Mouse (Mus musculus) gastrocnemius, adult 8-10 months (tissue): ENCODE data around the gene Ahrr. TPM values are rescaled to one million over a fixed set of nuclear protein-coding genes. Genes with fewer than 3 reads are reported as not detected.
A peak's percentile ranks its signal among the peaks of the same experiment; 100 is the strongest.

Experiments used
- DNase-seq, 2 experiments: peaks; one replicate each; pipeline ENCODE4 v3.0.0; 2022; ENCODE audit warnings: low spot score in 2 of 2
- total RNA-seq, 4 experiments: library from RNA; stranded (reverse); gene quantifications; 2 replicates each; pipeline ENCODE4 v1.2.4; 2022

Ahrr gene
- not detected for total RNA-seq

DNA sequence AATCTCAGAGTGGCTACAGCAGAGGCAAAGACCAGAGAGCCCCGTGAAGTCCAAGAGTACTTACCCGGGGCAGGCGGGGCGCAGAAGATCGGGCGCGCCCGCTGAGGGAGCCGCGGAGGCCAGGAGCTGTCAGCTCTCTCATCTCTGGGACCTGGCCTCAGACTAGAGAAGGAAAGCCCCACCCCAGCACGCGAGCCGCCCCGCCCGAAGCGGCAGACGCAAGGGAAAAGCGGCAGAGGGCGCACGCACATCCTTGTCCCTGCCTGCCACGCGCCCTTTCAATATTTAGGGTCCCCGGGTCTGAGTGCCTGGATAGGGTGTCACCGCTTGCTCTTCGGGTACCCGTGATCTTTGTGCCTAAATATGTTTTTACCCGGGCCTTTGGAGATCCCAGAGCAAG is at the start of gene Ahrr:
Gene Ahrr, minus strand, starts transcription at position 165 of the 400 bp plus-strand sequence.
- DNase-seq: no peak

DNA sequence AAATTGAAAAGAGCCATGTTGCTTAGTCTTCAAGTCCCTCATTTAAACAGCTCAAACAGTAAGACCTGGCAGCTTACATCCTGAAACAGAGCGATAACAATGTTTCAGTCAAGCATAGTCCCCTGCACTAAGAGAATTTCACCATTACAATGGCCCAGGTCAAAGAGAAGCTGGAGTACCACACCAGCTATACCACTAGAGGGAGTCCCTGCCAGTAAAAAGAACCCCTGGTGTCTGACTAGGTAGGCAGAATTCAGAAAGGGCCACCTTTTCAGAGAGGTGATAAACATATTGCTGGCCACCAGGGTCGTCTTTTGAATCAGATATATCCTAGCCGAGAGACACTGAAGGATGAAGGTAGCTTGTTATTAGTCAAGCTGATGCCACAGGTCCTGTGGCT is 48.9 kb upstream of the Ahrr start:
- DNase-seq: no peak

DNA sequence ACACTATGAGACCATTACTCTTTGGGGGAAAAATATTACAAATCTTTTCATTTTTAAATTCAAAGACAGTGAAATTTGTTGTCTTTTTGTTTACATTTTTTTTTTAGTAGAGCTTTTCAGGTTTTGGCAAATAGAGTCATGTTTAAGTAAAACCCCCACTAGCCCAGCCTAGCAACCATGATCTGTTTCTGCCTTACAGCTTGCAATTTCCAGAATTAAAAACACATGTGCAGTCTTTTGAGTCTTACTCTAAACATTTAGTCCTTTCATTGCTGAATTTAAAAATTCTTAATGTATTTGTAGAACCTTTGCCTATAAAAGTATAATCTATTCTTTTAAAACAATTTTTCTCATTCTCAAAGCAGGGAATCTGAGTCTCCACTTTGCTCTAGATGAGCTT is 37.2 kb upstream of the Ahrr start:
- no peak for DNase-seq

DNA sequence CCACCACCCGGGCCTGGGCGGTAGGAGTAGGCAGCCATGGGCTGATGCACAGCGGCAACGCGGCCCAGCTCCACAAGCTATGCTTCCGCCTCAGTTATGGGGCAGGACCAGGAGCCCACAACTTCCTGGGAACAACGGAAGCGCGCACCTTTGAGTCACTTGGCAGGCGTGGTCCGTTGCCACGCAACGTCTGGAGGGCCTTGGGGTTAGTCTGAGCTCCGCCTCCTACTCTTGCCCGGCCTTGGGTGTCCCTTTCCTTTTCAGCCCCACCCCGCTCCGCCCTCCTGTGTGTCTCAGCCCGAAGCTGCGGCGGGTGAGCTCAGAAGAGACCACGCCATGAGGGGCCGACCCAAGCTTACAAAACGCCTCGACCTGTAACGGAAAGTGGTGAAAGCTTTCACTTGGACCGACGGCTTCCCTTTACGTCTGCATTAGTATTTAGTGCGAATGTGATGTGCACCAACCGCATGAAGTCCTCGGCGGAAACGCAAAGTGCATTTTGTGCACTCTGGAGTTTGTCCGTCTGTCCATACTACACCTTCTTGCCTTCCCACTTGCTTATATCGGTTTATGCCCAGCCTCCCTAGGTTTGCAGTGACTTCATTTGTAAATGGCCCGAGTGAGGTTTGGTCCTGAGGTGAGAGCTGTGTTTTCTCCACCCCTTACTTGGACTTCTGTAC is 25.2 kb upstream of the Ahrr start, which contains the start of gene Pdcd6:
Gene Pdcd6, minus strand, starts transcription at position 411 of the 680 bp plus-strand sequence.
- peak; percentile 89 to 94 for DNase-seq

DNA sequence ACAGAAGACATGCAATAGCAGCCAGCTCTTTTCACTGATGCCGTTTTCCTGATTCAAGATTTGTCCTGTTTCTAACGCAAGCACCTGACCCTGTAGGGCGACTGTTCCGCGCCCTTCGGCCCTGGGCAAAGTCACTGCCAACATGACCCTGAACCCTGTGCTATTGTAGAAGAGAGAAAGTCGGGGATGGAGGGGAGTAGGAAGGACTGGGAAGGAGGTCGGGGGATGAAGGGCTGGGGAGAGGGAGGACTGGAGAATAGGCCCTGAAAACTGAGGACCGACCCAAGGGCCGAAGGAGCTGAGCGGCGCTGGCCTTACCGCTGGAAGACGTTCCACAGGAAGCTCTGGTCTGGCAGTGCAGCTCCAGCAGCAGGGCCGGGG is 24.6 kb upstream of the Ahrr start:
- DNase-seq: no peak

DNA sequence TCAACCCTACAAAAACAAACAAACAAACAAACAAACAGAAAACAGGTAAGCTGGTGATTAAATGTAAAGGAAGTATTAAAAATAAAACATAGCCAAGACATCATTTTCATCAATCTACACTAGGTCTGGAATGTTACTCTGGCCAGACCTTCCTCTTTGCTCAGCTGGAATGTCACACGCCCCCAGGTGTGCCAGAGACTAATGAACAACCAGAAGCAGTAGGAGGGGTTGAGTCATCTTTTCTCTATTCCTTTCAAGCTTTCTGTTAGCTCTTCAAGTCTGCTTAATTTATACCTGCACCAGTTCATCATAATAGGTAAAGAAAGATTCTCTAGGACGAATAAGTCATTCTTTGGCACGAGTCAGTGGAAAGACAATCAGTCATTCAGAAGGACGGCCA is 24.3 kb upstream of the Ahrr start:
- DNase-seq: no peak

DNA sequence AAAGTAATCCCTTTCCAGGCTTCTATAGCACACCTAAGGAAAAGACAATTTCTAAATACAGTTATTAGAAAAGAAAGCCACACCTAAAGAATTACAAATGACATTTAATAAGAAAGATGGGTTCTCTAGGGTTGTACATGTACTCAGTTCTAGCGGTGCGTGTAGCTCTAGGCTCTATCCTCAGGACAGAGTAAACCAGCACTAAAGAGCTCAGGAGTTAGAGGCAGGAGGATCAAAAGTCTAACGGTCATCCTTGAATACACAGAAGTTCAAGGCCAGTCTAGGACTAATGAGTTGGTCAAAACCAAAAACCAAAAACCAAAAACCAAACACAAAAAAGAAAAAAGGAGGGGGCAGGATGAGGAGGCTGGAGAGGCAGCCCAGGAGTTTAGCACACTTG is 22.5 kb upstream of the Ahrr start:
- DNase-seq: no peak

DNA sequence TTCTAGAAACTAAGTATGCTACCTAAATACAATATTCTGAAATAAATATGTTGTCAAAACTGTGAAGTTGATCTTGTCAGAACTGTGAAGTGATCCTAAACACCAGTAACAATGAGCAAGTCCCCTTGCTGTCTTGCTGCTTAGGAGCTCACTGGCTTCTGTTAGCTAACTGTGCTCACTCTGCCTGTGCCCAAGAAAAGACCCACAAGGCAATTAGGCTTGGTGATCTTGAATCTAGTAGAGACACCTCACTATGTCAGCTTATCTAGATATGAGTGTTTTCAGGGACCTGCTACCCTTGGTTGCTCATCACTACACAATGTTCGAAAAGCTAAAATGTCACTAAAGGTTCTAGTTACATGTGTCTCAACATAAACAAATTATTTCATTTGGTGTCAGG is 13.6 kb upstream of the Ahrr start:
- no peak for DNase-seq

DNA sequence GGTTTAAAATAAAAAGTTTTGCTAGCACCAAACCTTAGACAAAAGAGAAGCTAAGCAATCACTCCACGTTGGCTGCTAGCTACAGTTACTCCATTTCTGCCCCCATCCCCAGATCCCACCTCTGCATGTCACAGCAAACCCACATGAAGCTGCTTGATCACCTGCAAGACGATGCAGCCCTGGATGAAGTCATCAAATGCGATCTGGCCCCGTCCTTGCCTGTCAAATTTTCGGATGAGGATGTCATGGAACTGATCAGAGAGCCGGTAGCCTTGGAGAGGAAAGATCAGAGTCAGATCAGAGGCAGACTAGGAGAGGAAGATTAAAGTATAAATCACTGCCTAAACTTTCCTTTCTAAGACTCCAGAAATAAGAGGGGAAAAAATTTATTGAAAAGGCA is 13.2 kb upstream of the Ahrr start:
- no peak for DNase-seq

DNA sequence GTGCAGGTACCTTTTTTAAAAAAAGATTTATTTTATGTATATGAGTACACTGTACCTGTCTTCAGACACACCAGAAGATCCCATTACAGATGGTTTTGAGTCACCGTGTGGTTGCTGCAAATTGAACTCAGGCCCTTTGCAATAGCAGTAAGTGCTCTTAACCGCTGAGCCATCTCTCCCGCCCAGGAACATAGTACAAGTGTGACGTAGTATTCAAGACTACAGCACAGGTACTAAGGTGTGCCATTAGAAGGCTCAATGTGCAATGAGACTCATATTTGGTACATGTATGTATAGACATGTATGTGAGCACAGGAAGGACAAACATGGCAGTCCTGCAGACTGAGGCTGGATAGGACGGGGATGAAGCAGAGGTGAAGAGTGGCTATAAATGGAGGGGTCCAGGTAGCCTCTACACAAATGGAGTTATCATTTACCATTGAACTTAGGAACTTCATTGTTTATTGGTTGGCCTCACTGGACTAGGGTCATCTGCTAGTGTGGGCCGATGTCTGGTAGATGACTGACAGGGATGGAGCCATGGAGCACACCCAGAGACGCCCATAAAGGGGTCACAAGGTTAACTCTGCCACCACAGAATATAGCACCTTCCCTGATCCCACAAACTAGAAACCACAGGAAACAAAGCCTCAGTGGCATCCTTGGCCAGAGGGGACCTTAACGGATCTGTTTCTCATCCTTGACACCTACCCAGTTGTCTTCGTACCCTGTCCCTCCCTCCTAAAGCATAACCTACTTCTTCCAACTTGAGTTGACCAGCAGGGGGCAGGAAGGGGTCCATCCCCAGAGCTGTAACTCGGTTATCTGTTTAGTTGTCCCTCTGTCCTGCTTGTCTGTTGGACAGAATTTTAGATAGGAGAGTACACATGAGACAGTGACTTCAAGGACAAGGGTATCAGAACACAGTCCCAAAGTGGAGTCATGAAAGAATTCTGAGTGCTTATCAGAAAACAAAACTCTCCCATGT is 10.2 kb upstream of the Ahrr start:
- no peak for DNase-seq

DNA sequence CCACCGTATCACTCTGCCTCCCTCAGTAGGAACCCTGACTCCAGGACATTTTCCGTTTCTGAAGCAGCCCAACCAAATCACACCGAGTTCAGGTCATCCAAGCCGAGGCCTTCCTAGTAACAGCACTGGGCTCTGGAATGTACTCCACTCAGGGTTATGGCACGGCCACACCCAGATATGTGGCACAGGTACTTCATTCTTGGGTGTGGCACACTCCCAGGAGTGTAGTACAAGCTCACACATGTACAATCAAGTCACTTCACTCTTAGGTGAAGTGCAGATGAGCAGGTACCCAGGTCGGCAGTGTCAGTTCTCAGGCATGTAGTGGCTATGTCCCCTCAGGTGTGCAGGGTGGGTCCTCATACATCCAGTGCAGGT is 9.5 kb upstream of the Ahrr start:
- DNase-seq: no peak

DNA sequence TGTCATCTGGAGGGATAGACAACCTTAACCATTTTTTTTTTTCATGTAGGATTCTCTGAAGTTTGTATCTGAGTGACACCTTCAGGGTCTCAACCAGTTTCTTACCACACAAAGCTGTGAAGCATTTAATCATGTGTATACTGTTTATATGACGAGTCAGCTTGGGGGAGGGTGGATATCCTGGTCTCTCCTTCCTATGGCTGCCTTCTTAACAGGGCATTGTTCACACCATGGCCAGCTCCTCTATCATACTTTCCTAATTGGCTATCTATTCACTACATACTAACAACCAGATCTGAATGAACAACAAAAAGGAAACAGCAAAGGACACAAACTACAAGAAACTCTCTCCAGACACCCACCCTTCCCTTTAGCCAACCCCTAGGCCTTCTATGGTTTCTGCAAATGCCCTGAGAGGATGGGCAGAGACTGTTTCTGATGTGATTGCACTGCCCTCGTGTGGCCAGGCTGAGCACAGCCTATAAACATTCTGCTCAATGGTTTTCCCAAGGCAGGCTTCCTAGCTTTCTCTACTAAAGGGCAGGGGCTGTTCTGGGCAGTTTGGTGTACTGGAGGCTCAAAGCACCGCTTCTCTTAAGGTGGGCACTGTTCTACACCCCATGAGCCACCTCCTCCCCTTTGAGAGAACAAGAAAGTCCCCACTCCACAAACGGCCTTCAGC is 8.9 kb upstream of the Ahrr start:
- peak; percentile 14 to 24 for DNase-seq

DNA sequence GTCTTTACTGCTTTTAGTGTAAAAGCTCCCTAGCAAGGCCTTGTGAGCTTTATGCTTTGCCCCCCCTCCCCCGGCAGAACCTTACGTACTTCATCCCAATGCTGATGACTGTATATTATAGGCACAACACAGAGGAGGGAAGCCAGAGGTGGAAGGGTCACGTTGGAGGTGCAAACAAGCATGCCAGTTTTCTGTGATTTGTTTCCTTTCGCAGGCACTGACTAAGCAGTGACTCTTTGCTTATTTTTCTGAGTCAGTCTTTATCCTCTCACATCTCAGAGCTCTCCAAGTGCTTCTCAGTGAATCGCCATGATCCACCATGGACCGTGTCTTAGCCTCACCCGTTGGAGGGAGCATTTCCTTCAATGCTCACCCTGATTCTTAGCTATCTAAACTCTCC is 4.2 kb upstream of the Ahrr start:
- DNase-seq: no peak

DNA sequence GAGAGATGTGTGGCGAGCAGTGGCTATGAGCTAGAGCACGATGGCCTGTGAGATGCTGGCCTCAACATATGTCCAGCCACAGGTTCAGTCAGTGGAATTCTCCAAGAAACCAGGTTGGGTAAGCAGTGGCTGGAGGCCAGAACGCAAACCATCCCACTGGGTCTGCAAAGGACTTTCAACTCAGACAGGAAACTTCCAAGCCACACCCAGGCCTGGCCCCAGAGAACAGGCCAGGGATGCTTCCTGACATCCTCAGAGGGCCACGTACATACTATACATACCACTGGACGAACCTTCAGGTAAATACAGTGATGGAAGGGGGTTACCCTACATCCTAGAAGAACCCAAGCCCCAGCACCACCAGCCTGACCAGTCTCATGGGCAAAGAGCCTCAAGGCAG is 2.5 kb downstream of the Ahrr start:
- no peak for DNase-seq

DNA sequence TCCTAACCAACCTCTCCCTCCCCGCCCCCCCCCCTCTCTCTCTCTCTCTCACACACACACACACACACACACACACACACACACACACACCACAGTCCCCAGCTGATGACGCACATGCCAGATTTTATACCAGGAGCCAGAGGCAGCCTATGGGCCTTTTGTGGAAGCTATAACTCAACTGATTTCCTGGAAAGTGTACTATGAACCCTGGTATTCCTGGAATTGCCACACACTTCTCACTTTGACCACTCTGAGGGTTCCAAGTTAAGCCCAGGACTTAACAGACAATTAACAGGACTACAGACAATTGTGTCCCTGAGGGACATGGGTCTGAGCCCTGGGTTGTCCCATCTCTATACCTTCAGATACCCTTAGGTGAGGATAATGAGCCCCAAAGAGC is 9.8 kb downstream of the Ahrr start:
- no peak for DNase-seq

DNA sequence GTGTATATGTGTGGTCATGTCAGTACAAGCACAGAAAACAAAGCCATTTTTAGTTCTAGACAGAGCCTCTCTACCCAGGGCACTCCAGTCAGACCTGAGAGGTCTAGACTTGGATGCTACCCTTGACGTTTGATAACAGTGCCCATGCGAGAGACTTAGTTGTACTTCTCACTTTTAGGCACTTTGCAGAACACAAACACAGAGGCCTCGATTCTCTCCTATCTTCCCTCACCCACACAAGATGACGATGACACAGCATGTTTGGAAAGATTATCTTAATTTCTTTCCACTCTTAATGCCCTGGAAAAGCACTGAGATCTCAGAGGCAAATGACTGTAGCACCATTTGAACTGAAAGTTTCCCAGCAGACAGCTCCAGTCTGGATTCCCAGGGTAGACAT is 16.4 kb downstream of the Ahrr start:
- no peak for DNase-seq

DNA sequence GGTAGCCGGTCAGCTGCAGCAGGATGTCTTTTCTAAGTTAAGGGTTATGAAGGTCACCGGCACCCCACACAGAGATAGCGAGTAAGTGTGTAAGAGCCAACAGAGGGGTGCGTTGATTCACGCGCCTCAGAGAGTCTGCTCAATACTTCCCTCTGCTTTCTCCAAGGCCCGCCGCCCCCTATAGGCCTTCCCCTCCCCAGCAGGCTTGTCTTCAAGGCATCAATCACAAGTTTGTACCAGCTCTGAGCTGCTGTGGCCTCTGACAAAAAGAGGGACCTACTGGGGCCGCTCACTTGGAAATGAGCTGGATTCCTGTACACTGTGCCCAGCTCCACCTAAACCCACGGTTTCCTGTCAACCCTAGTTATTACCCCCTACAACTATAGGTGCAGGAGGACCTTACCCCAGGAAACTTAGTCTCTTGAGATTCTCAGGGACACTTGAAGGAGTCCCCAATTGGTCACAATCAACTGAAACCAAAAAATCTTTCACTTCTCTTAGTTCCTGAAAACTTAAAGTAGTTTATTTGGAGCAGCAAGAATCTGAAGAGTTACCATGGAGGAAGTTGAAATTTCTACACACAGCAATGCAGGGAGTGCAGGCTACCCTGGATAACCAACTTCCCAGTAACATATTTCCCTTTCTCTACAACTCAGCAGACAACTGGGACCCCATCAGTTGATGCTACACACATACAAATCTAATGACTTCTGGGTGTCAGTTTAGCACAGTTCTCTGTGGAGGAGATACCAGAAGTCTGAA is 31.7 kb downstream of the Ahrr start:
- no peak for DNase-seq

DNA sequence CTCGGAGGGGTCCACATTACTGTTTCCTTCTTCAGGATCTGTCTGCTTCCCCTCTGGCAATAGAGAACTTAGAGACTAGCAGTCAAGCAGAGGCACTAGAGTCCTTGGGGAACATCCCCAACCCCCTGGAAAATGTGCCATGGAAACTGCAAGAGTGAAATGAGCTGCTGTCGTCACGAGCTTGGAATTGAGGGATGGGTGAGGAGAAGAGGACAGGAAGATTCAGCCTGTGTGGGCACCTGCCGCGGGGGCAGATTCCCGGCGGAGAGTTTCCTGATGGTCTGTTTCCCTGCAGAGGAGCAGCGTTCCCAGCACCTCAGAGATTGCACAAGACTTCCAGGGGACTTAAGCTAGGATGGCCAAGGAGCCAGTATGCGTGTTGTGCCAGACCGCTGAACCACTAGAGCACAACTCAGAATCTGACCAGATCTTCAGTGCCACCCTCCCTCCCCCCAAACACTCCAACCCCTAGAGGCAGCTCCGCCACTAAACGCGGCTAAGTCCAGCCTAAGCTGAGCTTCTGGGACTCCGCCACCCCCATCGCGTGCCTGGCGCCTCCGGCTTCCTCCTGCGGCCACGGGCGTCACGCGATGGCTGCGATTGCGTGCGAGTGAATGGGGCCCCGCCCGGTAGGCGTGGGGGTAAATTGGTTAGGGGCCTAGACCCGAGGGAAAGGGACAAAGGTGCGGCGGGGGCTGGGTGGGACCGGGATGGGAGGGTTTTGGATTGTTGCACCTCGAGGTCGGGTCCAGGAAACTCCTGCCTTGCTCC is 32.5 kb downstream of the Ahrr start:
- peak in 1 of 2 experiments; percentile 14 for DNase-seq

DNA sequence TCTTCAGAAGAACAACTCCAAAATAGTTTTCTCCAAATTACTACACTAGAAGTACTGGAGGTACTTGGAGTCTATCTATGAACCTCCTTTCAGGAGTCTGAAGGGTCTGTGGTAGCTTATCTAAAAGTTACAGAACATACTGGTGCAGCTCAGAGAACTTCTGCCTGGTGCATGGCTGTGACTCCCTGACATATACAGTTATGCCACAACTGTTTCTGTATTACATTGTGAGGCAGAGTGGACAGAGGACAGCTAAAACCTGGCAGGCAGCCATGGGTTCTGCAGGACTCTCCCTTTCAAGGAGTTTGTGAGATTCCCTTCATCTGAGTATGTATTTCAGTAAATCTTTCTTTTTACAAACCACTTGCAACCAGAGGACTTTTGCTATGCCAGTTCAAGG is 45.6 kb downstream of the Ahrr start:
- no peak for DNase-seq

DNA sequence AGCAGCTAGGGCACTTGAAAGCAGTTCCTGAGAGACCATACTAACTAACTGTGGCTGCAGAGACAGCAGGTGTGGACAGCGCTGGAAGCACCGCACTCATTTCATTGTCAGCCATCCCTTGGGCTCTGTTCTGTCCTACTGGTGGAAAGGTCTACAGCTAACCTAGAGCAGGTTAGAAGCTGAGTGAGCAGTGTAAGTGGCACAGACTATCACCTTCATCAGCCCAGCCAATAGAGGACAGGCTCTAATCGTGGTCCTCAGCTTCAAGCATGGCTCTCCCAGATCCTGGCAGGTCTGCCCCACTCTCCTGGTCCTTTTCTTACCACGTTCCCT is 46.3 kb downstream of the Ahrr start:
- no peak for DNase-seq
